Mouse (Mus musculus): Measurements from ENCODE around the gene Ercc8. TPM values are rescaled to one million over a fixed set of nuclear protein-coding genes. Genes with fewer than 3 reads are reported as not detected.

The Ercc8 gene
- polyA plus RNA-seq, 1 experiment from 2014 or later: 11.8 TPM

- Histone ChIP-seq H3K9ac (ENCODE audit: low read length) (no peak overlapping the region), H3K4me1 (ENCODE audit: control insufficient read depth in 2 of 2, insufficient read depth in 2 of 2, low read length in 2 of 2) (no peaks in the 10 kb centered on the region), H3K36me3 (ENCODE audit: control insufficient read depth, insufficient read depth, low read length) (no peaks in the 10 kb centered on the region), H3K4me2 (ENCODE audit: low read length) (no peak overlapping the region), H3K27me3 (ENCODE audit: control insufficient read depth, insufficient read depth, low read length) (no peaks in the 10 kb centered on the region), H3K27ac (replicated peaks in 1 of 2; ENCODE audit: control insufficient read depth in 1 of 2, insufficient read depth in 1 of 2, low read depth in 2 of 2, low read length in 2 of 2) (no peak overlapping the region), H3K9me3 (ENCODE audit: control insufficient read depth, low read length) (no peaks in the 10 kb centered on the region), H3K4me3 (ENCODE audit: control insufficient read depth in 1 of 2, insufficient read depth in 1 of 2, low read depth in 1 of 2, low read length in 2 of 2) (no peak overlapping the region)
- 61% methylated on average over 3 of the region's 3 CpGs for WGBS
- ATAC-seq (ENCODE audit: insufficient number of reproducible peaks, insufficient read depth, low FRiP score, low read depth): no peak
These were observed 70.7 kb downstream of the Ercc8 start for GRCm38 (mm10) chr13:108229191-108229590.

- Histone ChIP-seq H3K36me3 (ENCODE audit: control insufficient read depth, insufficient read depth, low read length) (no peaks in the 10 kb centered on the region), H3K4me3 (ENCODE audit: control insufficient read depth in 1 of 2, insufficient read depth in 1 of 2, low read depth in 1 of 2, low read length in 2 of 2) (no peak overlapping the region), H3K4me2 (ENCODE audit: low read length) (no peak overlapping the region), H3K9me3 (ENCODE audit: control insufficient read depth, low read length) (no peaks in the 10 kb centered on the region), H3K4me1 (ENCODE audit: control insufficient read depth in 2 of 2, insufficient read depth in 2 of 2, low read length in 2 of 2) (no peaks in the 10 kb centered on the region), H3K9ac (ENCODE audit: low read length) (no peak overlapping the region), H3K27ac (replicated peaks in 1 of 2; ENCODE audit: control insufficient read depth in 1 of 2, insufficient read depth in 1 of 2, low read depth in 2 of 2, low read length in 2 of 2) (no peak overlapping the region), H3K27me3 (ENCODE audit: control insufficient read depth, insufficient read depth, low read length) (no peaks in the 10 kb centered on the region)
- 77% methylated on average over 6 of the region's 6 CpGs for WGBS
- no peak for ATAC-seq (ENCODE audit: insufficient number of reproducible peaks, insufficient read depth, low FRiP score, low read depth)
These were observed 71.3 kb downstream of the Ercc8 start for GRCm38 (mm10) chr13:108229634-108230330.

GRCm38 (mm10) chr13:108240012-108240411 is 81.5 kb downstream of the Ercc8 start:
- Histone ChIP-seq H3K4me1 (ENCODE audit: control insufficient read depth in 2 of 2, insufficient read depth in 2 of 2, low read length in 2 of 2) (peaks cover 0 to 2% of the 10 kb centered on the region in 2 experiments; a peak in 1 of 4 replicates), H3K9me3 (ENCODE audit: control insufficient read depth, low read length) (no peaks in the 10 kb centered on the region), H3K27me3 (ENCODE audit: control insufficient read depth, insufficient read depth, low read length) (no peaks in the 10 kb centered on the region), H3K36me3 (ENCODE audit: control insufficient read depth, insufficient read depth, low read length) (no peaks in the 10 kb centered on the region), H3K4me3 (ENCODE audit: control insufficient read depth in 1 of 2, insufficient read depth in 1 of 2, low read depth in 1 of 2, low read length in 2 of 2) (no peak overlapping the region), H3K9ac (ENCODE audit: low read length) (no peak overlapping the region), H3K27ac (replicated peaks in 1 of 2; ENCODE audit: control insufficient read depth in 1 of 2, insufficient read depth in 1 of 2, low read depth in 2 of 2, low read length in 2 of 2) (no peak overlapping the region), H3K4me2 (ENCODE audit: low read length) (no peak overlapping the region)
- ATAC-seq (ENCODE audit: insufficient number of reproducible peaks, insufficient read depth, low FRiP score, low read depth): no peak
- 45% methylated on average over 4 of the region's 4 CpGs for WGBS

GRCm38 (mm10) chr13:108241715-108242114 is 83.2 kb downstream of the Ercc8 start:
- no peak overlapping the region for H3K4me3 ChIP-seq (ENCODE audit: control insufficient read depth in 1 of 2, insufficient read depth in 1 of 2, low read depth in 1 of 2, low read length in 2 of 2)
- no peak overlapping the region for H3K27ac ChIP-seq (replicated peaks in 1 of 2; ENCODE audit: control insufficient read depth in 1 of 2, insufficient read depth in 1 of 2, low read depth in 2 of 2, low read length in 2 of 2)
- H3K4me1 ChIP-seq (ENCODE audit: control insufficient read depth in 2 of 2, insufficient read depth in 2 of 2, low read length in 2 of 2): peaks cover 0 to 2% of the 10 kb centered on the region in 2 experiments; a peak in 1 of 4 replicates
- no peaks in the 10 kb centered on the region for H3K9me3 ChIP-seq (ENCODE audit: control insufficient read depth, low read length)
- H3K9ac ChIP-seq (ENCODE audit: low read length): no peak overlapping the region
- no peaks in the 10 kb centered on the region for H3K27me3 ChIP-seq (ENCODE audit: control insufficient read depth, insufficient read depth, low read length)
- no peaks in the 10 kb centered on the region for H3K36me3 ChIP-seq (ENCODE audit: control insufficient read depth, insufficient read depth, low read length)
- no peak overlapping the region for H3K4me2 ChIP-seq (ENCODE audit: low read length)
- no peak for ATAC-seq (ENCODE audit: insufficient number of reproducible peaks, insufficient read depth, low FRiP score, low read depth)
- 52% methylated on average over 5 of the region's 5 CpGs for WGBS

Other genes starting within 250 kb of the Ercc8 start
- gene Smim15, start 114.3 kb upstream of the Ercc8 start, polyA plus RNA-seq (2014; fragmentation: Nextera tagmentation; extraction: Ambion mirVana): 26.8 and 32.2 TPM in 2 replicates
- gene Ndufaf2, start 108 bp upstream of the Ercc8 start, polyA plus RNA-seq (2014; fragmentation: Nextera tagmentation; extraction: Ambion mirVana): 56.8 and 58.1 TPM in 2 replicates
- 2.3 and 2.9 TPM in 2 replicates for gene Elovl7, start 55.7 kb downstream of the Ercc8 start, polyA plus RNA-seq (2014; fragmentation: Nextera tagmentation; extraction: Ambion mirVana)
- gene Depdc1b, start 157.6 kb downstream of the Ercc8 start, polyA plus RNA-seq (2014; fragmentation: Nextera tagmentation; extraction: Ambion mirVana): 3.1 and 4.6 TPM in 2 replicates